Mouse (Mus musculus) spleen, adult 2 months (tissue): ENCODE data around the gene Lrguk. TPM values are rescaled to one million over a fixed set of nuclear protein-coding genes. Genes with fewer than 3 reads are reported as not detected.

Experiments
- DNase-seq, 2 experiments: peaks; one replicate each; pipeline versions ENCODE4 v3.0.0 to v3.0.0-alpha.2; 2012 to 2021; ENCODE audit warnings: low spot score in 2 of 2, low read depth in 1 of 2
- H3K27ac ChIP-seq: fragments of 200-500 bp; 2 replicates; pipeline ENCODE4 v1.5.1; 2012; ENCODE audit warnings: low read length, inconsistent platforms; ENCODE audit not compliant: insufficient read depth
- H3K27me3 ChIP-seq: fragments of 200-500 bp; 2 replicates; pipeline ENCODE4 v1.6.1; 2012; ENCODE audit warnings: mild to moderate bottlenecking, moderate library complexity, low read length, inconsistent platforms; ENCODE audit not compliant: control insufficient read depth, insufficient read depth
- H3K36me3 ChIP-seq: fragments of 200-500 bp; 2 replicates; pipeline ENCODE4 v1.6.1; 2012; ENCODE audit warnings: mild to moderate bottlenecking, low read length, inconsistent platforms; ENCODE audit not compliant: control insufficient read depth, insufficient read depth
- H3K4me1 ChIP-seq: fragments of 200-500 bp; 2 replicates; pipeline ENCODE4 v1.6.1; 2011; ENCODE audit warnings: inconsistent platforms; ENCODE audit not compliant: control insufficient read depth, insufficient read depth, insufficient read length
- H3K4me3 ChIP-seq: fragments of 200-500 bp; 2 replicates; pipeline ENCODE4 v1.5.1; 2011; ENCODE audit warnings: mild to moderate bottlenecking, inconsistent platforms; ENCODE audit not compliant: insufficient read depth, insufficient read length; ENCODE audit errors: extremely low read depth
- CTCF ChIP-seq: fragments of 200-500 bp; IDR thresholded peaks from 2 replicates; pipeline ENCODE4 v1.5.1; 2011; ENCODE audit warnings: mild to moderate bottlenecking, inconsistent platforms; ENCODE audit not compliant: insufficient read depth, insufficient read length, insufficient replicate concordance; ENCODE audit errors: extremely low read depth
- POLR2A ChIP-seq: fragments of 200-500 bp; IDR thresholded peaks from 2 replicates; pipeline ENCODE4 v1.6.1; 2011; ENCODE audit warnings: low read depth, low read length, inconsistent platforms
- WGBS: fragments of 180-500 bp; shearing (Covaris S2); methylation state at CpG from one replicate; pipeline ENCODE4 v1.1.7; 2018; 5-methylcytosine and 5-hydroxymethylcytosine counted together
- polyA plus RNA-seq: library from polyadenylated mRNA; depleted of rRNA; stranded (reverse); fragments of >200 nt; gene quantifications from 2 replicates; pipeline ENCODE4 v1.2.3, GENCODE M21; 2012

Lrguk gene
- polyA plus RNA-seq, 1 experiment = 0.01 TPM

- no peak for DNase-seq
- peaks cover 39% of the 10 kb centered on the region for H3K36me3 ChIP-seq
- H3K4me1 ChIP-seq = peaks cover 10% of the 10 kb centered on the region; the same call in 1 of the 2 replicates
- H3K27ac ChIP-seq = no peak overlapping the region
- no peak overlapping the region for H3K4me3 ChIP-seq
- TF ChIP-seq CTCF = no peak
- TF ChIP-seq POLR2A = no peak
- no peaks in the 10 kb centered on the region for H3K27me3 ChIP-seq
- 95% methylated on average over 7 of the region's 7 CpGs for WGBS
These were observed 131.6 kb downstream of the Lrguk start for GRCm38 (mm10) chr6:34160816-34161310.

DNA sequence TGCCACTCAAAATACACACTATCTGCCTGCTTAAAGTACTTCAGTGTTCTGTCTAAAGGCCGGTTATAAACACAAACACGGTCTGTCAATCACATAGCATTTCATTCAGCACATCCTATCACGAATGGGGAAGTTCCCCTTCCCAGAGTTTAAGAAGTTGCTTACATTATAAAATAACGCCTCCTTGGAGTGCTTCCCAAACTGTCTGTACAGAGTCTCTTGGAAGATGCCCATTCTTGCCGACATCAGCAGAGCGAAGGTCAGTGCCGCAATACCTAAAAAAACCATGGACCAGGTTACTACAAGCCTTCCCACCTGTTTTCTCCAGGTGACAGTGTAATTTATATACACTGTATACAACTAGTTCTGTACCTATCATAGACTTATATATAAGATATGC lies 132.3 kb downstream of the Lrguk start:
- no peak for DNase-seq
- TF ChIP-seq POLR2A = no peak
- TF ChIP-seq CTCF = no peak
- 80% methylated on average over 7 of the region's 7 CpGs for WGBS
- Histone ChIP-seq H3K4me1 (peaks cover 7% of the 10 kb centered on the region; the same call in 1 of the 2 replicates), H3K4me3 (no peak overlapping the region), H3K27ac (no peak overlapping the region), H3K36me3 (peaks cover 43% of the 10 kb centered on the region), H3K27me3 (no peaks in the 10 kb centered on the region)

DNA sequence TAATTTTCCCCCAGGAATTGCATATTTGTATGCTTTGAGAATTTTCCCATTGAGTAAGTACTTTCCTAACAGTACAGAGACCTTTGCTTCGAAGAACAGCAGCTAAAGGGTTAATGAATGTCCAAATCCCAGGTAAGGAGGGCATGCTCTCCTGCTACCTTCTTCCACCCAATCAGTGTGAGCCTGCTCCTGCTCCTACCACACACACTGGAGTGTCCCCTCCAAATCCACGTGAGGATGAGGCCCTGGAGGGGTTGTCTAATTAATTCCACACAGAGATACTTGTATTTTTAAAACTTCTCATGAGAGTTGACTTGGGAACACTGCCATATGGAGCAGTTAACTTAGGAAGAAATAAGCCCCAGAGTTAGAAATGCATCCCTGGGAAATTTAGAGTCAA lies 133.4 kb downstream of the Lrguk start:
- Histone ChIP-seq H3K27ac (no peak overlapping the region), H3K36me3 (peaks cover 45% of the 10 kb centered on the region), H3K4me3 (no peak overlapping the region), H3K27me3 (no peaks in the 10 kb centered on the region), H3K4me1 (no peaks in the 10 kb centered on the region)
- DNase-seq = no peak
- TF ChIP-seq CTCF (no peak), POLR2A (no peak)
- WGBS = 95% methylated on average over 2 of the region's 2 CpGs

GRCm38 (mm10) chr6:34163014-34163413 lies 133.8 kb downstream of the Lrguk start:
- no peaks in the 10 kb centered on the region for H3K27me3 ChIP-seq
- TF ChIP-seq POLR2A (no peak), CTCF (no peak)
- peaks cover 41% of the 10 kb centered on the region for H3K36me3 ChIP-seq
- no peak for DNase-seq
- WGBS = 92% methylated on average over 9 of the region's 9 CpGs
- no peaks in the 10 kb centered on the region for H3K4me1 ChIP-seq
- no peak overlapping the region for H3K4me3 ChIP-seq
- no peak overlapping the region for H3K27ac ChIP-seq

- 56% methylated on average over 3 of the region's 3 CpGs for WGBS
- DNase-seq = no peak
- no peak for TF ChIP-seq CTCF
- Histone ChIP-seq H3K36me3 (peaks cover 22% of the 10 kb centered on the region), H3K4me3 (no peak overlapping the region), H3K4me1 (no peaks in the 10 kb centered on the region), H3K27ac (no peak overlapping the region), H3K27me3 (no peaks in the 10 kb centered on the region)
These were observed 139.6 kb downstream of the Lrguk start for GRCm38 (mm10) chr6:34168834-34169233.

GRCm38 (mm10) chr6:34170844-34171494 lies 141.7 kb downstream of the Lrguk start:
- 94% methylated on average over 7 of the region's 7 CpGs for WGBS
- H3K27ac ChIP-seq = no peak overlapping the region

GRCm38 (mm10) chr6:34171748-34172457 lies 142.7 kb downstream of the Lrguk start:
- peaks cover 5% of the 10 kb centered on the region for H3K4me1 ChIP-seq
- DNase-seq = no peak
- H3K27me3 ChIP-seq = no peaks in the 10 kb centered on the region
- H3K36me3 ChIP-seq = peaks cover 10% of the 10 kb centered on the region
- TF ChIP-seq POLR2A (no peak), CTCF (no peak)
- H3K27ac ChIP-seq = no peak overlapping the region
- WGBS = 94% methylated on average over 12 of the region's 12 CpGs
- no peak overlapping the region for H3K4me3 ChIP-seq

More at GRCm38 (mm10) chr6:34170844-34171494, 141.7 kb downstream of the Lrguk start:
- Histone ChIP-seq H3K27me3 (no peaks in the 10 kb centered on the region), H3K4me3 (no peak overlapping the region), H3K36me3 (peaks cover 13% of the 10 kb centered on the region), H3K4me1 (peaks cover 1% of the 10 kb centered on the region)
- TF ChIP-seq POLR2A = no peak
- no peak for DNase-seq
